Mouse (Mus musculus): ENCODE results near the gene Prmt7. TPM values are rescaled to one million over a fixed set of nuclear protein-coding genes. Genes with fewer than 3 reads are reported as not detected.
"Not testable (repeated sequence)": the region's sequence is repeated elsewhere in the genome, so short reads cannot be mapped to it uniquely, and the experiment has no call there.

Gene Prmt7
- polyA plus RNA-seq, 1 experiment from 2014 or later: 47.2 TPM

GRCm38 (mm10) chr8:106198741-106199140 lies 12.0 kb upstream of the Prmt7 start:
- no peak for ATAC-seq (ENCODE audit: insufficient number of reproducible peaks, insufficient read depth, low FRiP score, low read depth)
- H3K36me3 ChIP-seq (ENCODE audit: control insufficient read depth, insufficient read depth, low read length): peaks cover 46% of the 10 kb centered on the region

GRCm38 (mm10) chr8:106199596-106199995 lies 11.1 kb upstream of the Prmt7 start:
- peaks cover 52% of the 10 kb centered on the region for H3K36me3 ChIP-seq (ENCODE audit: control insufficient read depth, insufficient read depth, low read length)
- H3K27me3 ChIP-seq (ENCODE audit: control insufficient read depth, insufficient read depth, low read length); H3K4me3 ChIP-seq (ENCODE audit: low read depth, low read length); H3K4me2 ChIP-seq (replicated peaks; ENCODE audit: low read depth, low read length); ATAC-seq (ENCODE audit: insufficient number of reproducible peaks, insufficient read depth, low FRiP score, low read depth); H3K9ac ChIP-seq (replicated peaks; ENCODE audit: low read depth, low read length); H3K9me3 ChIP-seq (ENCODE audit: control insufficient read depth, low read depth, low read length); H3K4me1 ChIP-seq (ENCODE audit: control insufficient read depth, insufficient read depth, low read length); H3K27ac ChIP-seq (ENCODE audit: low read length): not testable (repeated sequence)
- WGBS: 87% methylated on average over 3 of the region's 3 CpGs

More at GRCm38 (mm10) chr8:106198741-106199140, 12.0 kb upstream of the Prmt7 start:
- WGBS: 9% methylated on average over 1 of the region's 1 CpGs
- Histone ChIP-seq H3K27me3 (ENCODE audit: control insufficient read depth, insufficient read depth, low read length) (no peaks in the 10 kb centered on the region), H3K27ac (ENCODE audit: low read length) (no peak overlapping the region), H3K4me1 (ENCODE audit: control insufficient read depth, insufficient read depth, low read length) (no peaks in the 10 kb centered on the region), H3K9me3 (ENCODE audit: control insufficient read depth, low read depth, low read length) (no peaks in the 10 kb centered on the region), H3K4me3 (ENCODE audit: low read depth, low read length) (no peak overlapping the region), H3K9ac (replicated peaks; ENCODE audit: low read depth, low read length) (no peak overlapping the region), H3K4me2 (replicated peaks; ENCODE audit: low read depth, low read length) (no peak overlapping the region)

GRCm38 (mm10) chr8:106210035-106210731 lies 553 bp upstream of the Prmt7 start:
- H3K36me3 ChIP-seq (ENCODE audit: control insufficient read depth, insufficient read depth, low read length): peaks cover 35% of the 10 kb centered on the region; the same call in 1 of the 2 replicates
- H3K9ac ChIP-seq (replicated peaks; ENCODE audit: low read depth, low read length): peak overlapping the region; percentile 75
- peak overlapping the region; percentile 90 for H3K4me3 ChIP-seq (ENCODE audit: low read depth, low read length)
- peak overlapping the region; percentile 67 for H3K4me2 ChIP-seq (replicated peaks; ENCODE audit: low read depth, low read length)
- WGBS: under 1% methylated on average over 35 of the region's 35 CpGs
- H3K27ac ChIP-seq (ENCODE audit: low read length): peak overlapping the region; percentile 93
- no peaks in the 10 kb centered on the region for H3K27me3 ChIP-seq (ENCODE audit: control insufficient read depth, insufficient read depth, low read length)
- peaks cover 4% of the 10 kb centered on the region; the same call in 1 of the 2 replicates for H3K4me1 ChIP-seq (ENCODE audit: control insufficient read depth, insufficient read depth, low read length)
- peak; percentile 63 for ATAC-seq (ENCODE audit: insufficient number of reproducible peaks, insufficient read depth, low FRiP score, low read depth)
- no peaks in the 10 kb centered on the region for H3K9me3 ChIP-seq (ENCODE audit: control insufficient read depth, low read depth, low read length)

GRCm38 (mm10) chr8:106211421-106211820 lies 685 bp downstream of the Prmt7 start:
- Histone ChIP-seq H3K9ac (replicated peaks; ENCODE audit: low read depth, low read length) (peak overlapping the region; percentile 75), H3K4me2 (replicated peaks; ENCODE audit: low read depth, low read length) (peak overlapping the region; percentile 64), H3K9me3 (ENCODE audit: control insufficient read depth, low read depth, low read length) (no peaks in the 10 kb centered on the region), H3K4me3 (ENCODE audit: low read depth, low read length) (peak overlapping the region; percentile 90), H3K27me3 (ENCODE audit: control insufficient read depth, insufficient read depth, low read length) (no peaks in the 10 kb centered on the region), H3K4me1 (ENCODE audit: control insufficient read depth, insufficient read depth, low read length) (peaks cover 4% of the 10 kb centered on the region; the same call in 1 of the 2 replicates), H3K36me3 (ENCODE audit: control insufficient read depth, insufficient read depth, low read length) (peaks cover 42% of the 10 kb centered on the region), H3K27ac (ENCODE audit: low read length) (peak overlapping the region; percentile 93)
- ATAC-seq (ENCODE audit: insufficient number of reproducible peaks, insufficient read depth, low FRiP score, low read depth): no peak
- 3% methylated on average over 13 of the region's 13 CpGs for WGBS

GRCm38 (mm10) chr8:106213959-106214358 lies 3.2 kb downstream of the Prmt7 start:
- WGBS: 92% methylated on average over 3 of the region's 3 CpGs
- Histone ChIP-seq H3K4me2 (replicated peaks; ENCODE audit: low read depth, low read length) (no peak overlapping the region), H3K9ac (replicated peaks; ENCODE audit: low read depth, low read length) (no peak overlapping the region), H3K4me1 (ENCODE audit: control insufficient read depth, insufficient read depth, low read length) (peaks cover 4% of the 10 kb centered on the region; the same call in 1 of the 2 replicates), H3K27me3 (ENCODE audit: control insufficient read depth, insufficient read depth, low read length) (no peaks in the 10 kb centered on the region), H3K9me3 (ENCODE audit: control insufficient read depth, low read depth, low read length) (no peaks in the 10 kb centered on the region), H3K27ac (ENCODE audit: low read length) (no peak overlapping the region), H3K4me3 (ENCODE audit: low read depth, low read length) (no peak overlapping the region), H3K36me3 (ENCODE audit: control insufficient read depth, insufficient read depth, low read length) (peaks cover 49% of the 10 kb centered on the region)
- no peak for ATAC-seq (ENCODE audit: insufficient number of reproducible peaks, insufficient read depth, low FRiP score, low read depth)

- no peaks in the 10 kb centered on the region for H3K27me3 ChIP-seq (ENCODE audit: control insufficient read depth, insufficient read depth, low read length)
- no peak for ATAC-seq (ENCODE audit: insufficient number of reproducible peaks, insufficient read depth, low FRiP score, low read depth)
- 85% methylated on average over 3 of the region's 3 CpGs for WGBS
- H3K9me3 ChIP-seq (ENCODE audit: control insufficient read depth, low read depth, low read length): no peaks in the 10 kb centered on the region
- no peak overlapping the region for H3K4me2 ChIP-seq (replicated peaks; ENCODE audit: low read depth, low read length)
- H3K4me1 ChIP-seq (ENCODE audit: control insufficient read depth, insufficient read depth, low read length): no peaks in the 10 kb centered on the region
- no peak overlapping the region for H3K27ac ChIP-seq (ENCODE audit: low read length)
- H3K4me3 ChIP-seq (ENCODE audit: low read depth, low read length): no peak overlapping the region
- H3K9ac ChIP-seq (replicated peaks; ENCODE audit: low read depth, low read length): no peak overlapping the region
- H3K36me3 ChIP-seq (ENCODE audit: control insufficient read depth, insufficient read depth, low read length): peaks cover 52% of the 10 kb centered on the region
Measured at GRCm38 (mm10) chr8:106219620-106220019, 8.9 kb downstream of the Prmt7 start.

GRCm38 (mm10) chr8:106226589-106226988 lies 15.9 kb downstream of the Prmt7 start:
- no peak overlapping the region for H3K9ac ChIP-seq (replicated peaks; ENCODE audit: low read depth, low read length)
- no peak for ATAC-seq (ENCODE audit: insufficient number of reproducible peaks, insufficient read depth, low FRiP score, low read depth)
- no peaks in the 10 kb centered on the region for H3K9me3 ChIP-seq (ENCODE audit: control insufficient read depth, low read depth, low read length)
- H3K4me1 ChIP-seq (ENCODE audit: control insufficient read depth, insufficient read depth, low read length): no peaks in the 10 kb centered on the region
- H3K4me3 ChIP-seq (ENCODE audit: low read depth, low read length): no peak overlapping the region
- no peak overlapping the region for H3K4me2 ChIP-seq (replicated peaks; ENCODE audit: low read depth, low read length)
- 40% methylated on average over 9 of the region's 9 CpGs for WGBS
- no peak overlapping the region for H3K27ac ChIP-seq (ENCODE audit: low read length)
- no peaks in the 10 kb centered on the region for H3K27me3 ChIP-seq (ENCODE audit: control insufficient read depth, insufficient read depth, low read length)
- H3K36me3 ChIP-seq (ENCODE audit: control insufficient read depth, insufficient read depth, low read length): peaks cover 32% of the 10 kb centered on the region

GRCm38 (mm10) chr8:106231536-106231935 lies 20.8 kb downstream of the Prmt7 start:
- H3K27me3 ChIP-seq (ENCODE audit: control insufficient read depth, insufficient read depth, low read length): no peaks in the 10 kb centered on the region
- H3K9me3 ChIP-seq (ENCODE audit: control insufficient read depth, low read depth, low read length): no peaks in the 10 kb centered on the region
- H3K4me1 ChIP-seq (ENCODE audit: control insufficient read depth, insufficient read depth, low read length): no peaks in the 10 kb centered on the region
- peaks cover 25% of the 10 kb centered on the region for H3K36me3 ChIP-seq (ENCODE audit: control insufficient read depth, insufficient read depth, low read length)
- H3K27ac ChIP-seq (ENCODE audit: low read length): no peak overlapping the region
- H3K9ac ChIP-seq (replicated peaks; ENCODE audit: low read depth, low read length): no peak overlapping the region
- no peak for ATAC-seq (ENCODE audit: insufficient number of reproducible peaks, insufficient read depth, low FRiP score, low read depth)
- no peak overlapping the region for H3K4me2 ChIP-seq (replicated peaks; ENCODE audit: low read depth, low read length)
- H3K4me3 ChIP-seq (ENCODE audit: low read depth, low read length): no peak overlapping the region
- 92% methylated on average over 7 of the region's 7 CpGs for WGBS

GRCm38 (mm10) chr8:106232751-106233150 lies 22.0 kb downstream of the Prmt7 start:
- Histone ChIP-seq H3K27ac (ENCODE audit: low read length) (no peak overlapping the region), H3K4me3 (ENCODE audit: low read depth, low read length) (no peak overlapping the region), H3K27me3 (ENCODE audit: control insufficient read depth, insufficient read depth, low read length) (no peaks in the 10 kb centered on the region), H3K4me2 (replicated peaks; ENCODE audit: low read depth, low read length) (no peak overlapping the region), H3K9me3 (ENCODE audit: control insufficient read depth, low read depth, low read length) (no peaks in the 10 kb centered on the region), H3K36me3 (ENCODE audit: control insufficient read depth, insufficient read depth, low read length) (peaks cover 27% of the 10 kb centered on the region), H3K4me1 (ENCODE audit: control insufficient read depth, insufficient read depth, low read length) (no peaks in the 10 kb centered on the region), H3K9ac (replicated peaks; ENCODE audit: low read depth, low read length) (no peak overlapping the region)
- no peak for ATAC-seq (ENCODE audit: insufficient number of reproducible peaks, insufficient read depth, low FRiP score, low read depth)
- WGBS: 72% methylated on average over 3 of the region's 3 CpGs
